Mouse (Mus musculus) heart, postnatal 4 days (tissue): Measurements from ENCODE around the gene Ttll9. TPM values are rescaled to one million over a fixed set of nuclear protein-coding genes. Genes with fewer than 3 reads are reported as not detected.
A peak's percentile ranks its signal among the peaks of the same experiment; 100 is the strongest.

ENCODE experiments used
- DNase-seq: peaks from one replicate; pipeline ENCODE4 v3.0.0; 2021
- total RNA-seq, 2 experiments: library from RNA; stranded (reverse); gene quantifications; 2 replicates each; pipeline ENCODE4 v1.2.3; 2021

The Ttll9 gene
- total RNA-seq, result not detected

GRCm38 (mm10) chr2:152962091-152962793 is at the start of gene Ttll9:
TSS of gene Ttll9 (plus strand) at chr2:152962485.
- peak; percentile 60 for DNase-seq

GRCm38 (mm10) chr2:152913471-152913870 is 48.8 kb upstream of the Ttll9 start:
- DNase-seq, result no peak

- peak; percentile 94 for DNase-seq
Observed at GRCm38 (mm10) chr2:152914310-152915120, 47.8 kb upstream of the Ttll9 start.

- DNase-seq, result no peak
Observed at GRCm38 (mm10) chr2:152915453-152915852, 46.8 kb upstream of the Ttll9 start.

- DNase-seq, result no peak
Observed at GRCm38 (mm10) chr2:152916111-152916510, 46.2 kb upstream of the Ttll9 start.

GRCm38 (mm10) chr2:152917671-152918070 is 44.6 kb upstream of the Ttll9 start:
- DNase-seq, result no peak

- peak; percentile 35 for DNase-seq
Observed at GRCm38 (mm10) chr2:152922376-152922775, 39.9 kb upstream of the Ttll9 start.

GRCm38 (mm10) chr2:152923621-152924020 is 38.7 kb upstream of the Ttll9 start:
- no peak for DNase-seq

GRCm38 (mm10) chr2:152924128-152924527 is 38.2 kb upstream of the Ttll9 start:
- no peak for DNase-seq

GRCm38 (mm10) chr2:152924543-152924942 is 37.7 kb upstream of the Ttll9 start:
- no peak for DNase-seq

GRCm38 (mm10) chr2:152925189-152925872 is 37.0 kb upstream of the Ttll9 start:
- peak; percentile 87 for DNase-seq

- no peak for DNase-seq
Observed at GRCm38 (mm10) chr2:152926896-152927295, 35.4 kb upstream of the Ttll9 start.

GRCm38 (mm10) chr2:152927371-152927770 is 34.9 kb upstream of the Ttll9 start:
- no peak for DNase-seq

GRCm38 (mm10) chr2:152928219-152928987 is 33.9 kb upstream of the Ttll9 start:
- DNase-seq, result peak; percentile 58

GRCm38 (mm10) chr2:152928988-152929370 is 33.3 kb upstream of the Ttll9 start:
- DNase-seq, result no peak

- DNase-seq, result peak; percentile 77
Observed at GRCm38 (mm10) chr2:152930276-152930675, 32.0 kb upstream of the Ttll9 start.

- DNase-seq, result no peak
Observed at GRCm38 (mm10) chr2:152931456-152932160, 30.7 kb upstream of the Ttll9 start.

GRCm38 (mm10) chr2:152933048-152933447 is 29.2 kb upstream of the Ttll9 start, which contains the start of gene Foxs1:
TSS of gene Foxs1 (minus strand) at chr2:152933208.
- peak; percentile 73 for DNase-seq

GRCm38 (mm10) chr2:152933614-152934013 is 28.7 kb upstream of the Ttll9 start:
- peak; percentile 83 for DNase-seq

GRCm38 (mm10) chr2:152939846-152940245 is 22.4 kb upstream of the Ttll9 start:
- peak; percentile 74 for DNase-seq

GRCm38 (mm10) chr2:152941106-152941505 is 21.2 kb upstream of the Ttll9 start:
- DNase-seq, result no peak

GRCm38 (mm10) chr2:152941776-152942175 is 20.5 kb upstream of the Ttll9 start:
- DNase-seq, result no peak
